Mouse (Mus musculus) heart, embryonic 12.5 days (tissue): ENCODE data around the gene 6430531B16Rik. TPM values are rescaled to one million over a fixed set of nuclear protein-coding genes. Genes with fewer than 3 reads are reported as not detected.

Experiments used
- ATAC-seq: fragments of 200-750 bp; cut with Nextera tagmentation; 2 replicates; pipeline ENCODE4 v1.8.0; 2017; ENCODE audit warnings: moderate TSS enrichment, moderate library complexity; ENCODE audit not compliant: insufficient number of reproducible peaks, low FRiP score
- H3K27ac ChIP-seq: fragments of 300-500 bp; sonication (generic); 2 replicates; pipeline ENCODE4 v1.5.1; 2016; ENCODE audit warnings: mild to moderate bottlenecking, moderate library complexity; ENCODE audit not compliant: poor library complexity, severe bottlenecking
- H3K27me3 ChIP-seq: fragments of 300-500 bp; sonication (generic); replicated peaks from 2 replicates; pipeline ENCODE4 v1.6.1; 2016; ENCODE audit warnings: mild to moderate bottlenecking, moderate library complexity
- H3K36me3 ChIP-seq: fragments of 300-500 bp; sonication (generic); 2 replicates; pipeline ENCODE4 v1.6.1; 2016; ENCODE audit warnings: mild to moderate bottlenecking, moderate library complexity
- H3K4me1 ChIP-seq: fragments of 300-500 bp; sonication (generic); replicated peaks from 2 replicates; pipeline ENCODE4 v1.6.1; 2016; ENCODE audit warnings: mild to moderate bottlenecking
- H3K4me2 ChIP-seq: fragments of 300-500 bp; sonication (generic); 2 replicates; pipeline ENCODE4 v1.6.1; 2016; ENCODE audit warnings: mild to moderate bottlenecking, moderate library complexity
- H3K4me3 ChIP-seq: fragments of 300-500 bp; sonication (generic); 2 replicates; pipeline ENCODE4 v1.5.1; 2016; ENCODE audit warnings: mild to moderate bottlenecking
- H3K9ac ChIP-seq: fragments of 300-500 bp; sonication (generic); 2 replicates; pipeline ENCODE4 v1.6.1; 2016; ENCODE audit warnings: mild to moderate bottlenecking, moderate library complexity
- H3K9me3 ChIP-seq: fragments of 300-500 bp; sonication (generic); replicated peaks from 2 replicates; pipeline ENCODE4 v1.6.1; 2016; ENCODE audit warnings: mild to moderate bottlenecking, moderate library complexity
- WGBS: fragments of 180-500 bp; shearing (Covaris S2); methylation state at CpG from one replicate; pipeline ENCODE4 v1.1.7; 2016; 5-methylcytosine and 5-hydroxymethylcytosine counted together
- polyA plus RNA-seq: library from polyadenylated mRNA; unstranded; fragments of >200 nt; fragmentation: Nextera tagmentation; extraction: Ambion mirVana; gene quantifications from 2 replicates; pipeline ENCODE4 v1.2.1, GENCODE M21; 2016

Gene 6430531B16Rik
- polyA plus RNA-seq, 1 experiment from 2014 or later: 0.27 TPM

- no peaks in the 10 kb centered on the region for H3K9me3 ChIP-seq
- peaks cover 6% of the 10 kb centered on the region; the same call in 1 of the 2 replicates for H3K4me1 ChIP-seq
- no peak for ATAC-seq
- no peaks in the 10 kb centered on the region for H3K36me3 ChIP-seq
- H3K4me3 ChIP-seq: no peak overlapping the region
- H3K27me3 ChIP-seq: peaks cover 47% of the 10 kb centered on the region
- 58% methylated on average over 6 of the region's 6 CpGs for WGBS
- H3K4me2 ChIP-seq: peak overlapping the region; percentile 93; the same call in 1 of the 2 replicates
- no peak overlapping the region for H3K9ac ChIP-seq
- H3K27ac ChIP-seq: no peak overlapping the region
Observed at GRCm38 (mm10) chr7:139951991-139952633, 26.4 kb downstream of the 6430531B16Rik start.

DNA sequence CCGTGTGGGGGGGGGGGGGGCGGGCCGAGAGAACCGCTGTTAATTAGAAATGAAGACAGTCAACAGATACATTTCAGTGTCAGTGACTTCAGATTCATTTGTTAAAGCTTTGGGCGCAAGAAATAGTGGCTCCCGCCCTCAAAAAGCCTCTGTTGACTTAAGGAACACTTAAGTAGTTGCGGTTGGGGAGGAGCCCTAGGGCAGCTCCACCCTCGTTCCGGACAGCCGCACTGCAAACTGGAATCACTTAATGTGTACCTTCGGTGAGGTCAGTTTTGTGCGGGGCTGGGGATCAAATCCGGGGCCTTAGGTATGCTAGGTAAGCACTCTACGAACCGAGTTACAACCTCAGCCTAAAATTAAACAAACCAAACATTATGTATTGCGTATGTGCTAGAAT is 27.5 kb downstream of the 6430531B16Rik start:
- ATAC-seq: no peak
- peak overlapping the region; percentile 93 for H3K4me2 ChIP-seq
- H3K27me3 ChIP-seq: peaks cover 49% of the 10 kb centered on the region
- no peaks in the 10 kb centered on the region for H3K9me3 ChIP-seq
- H3K4me1 ChIP-seq: peaks cover 6% of the 10 kb centered on the region; the same call in 1 of the 2 replicates
- H3K4me3 ChIP-seq: peak overlapping the region; percentile 65
- peak overlapping the region; percentile 46; the same call in 1 of the 2 replicates for H3K27ac ChIP-seq
- peak overlapping the region; percentile 72 for H3K9ac ChIP-seq
- 4% methylated on average over 16 of the region's 16 CpGs for WGBS
- no peaks in the 10 kb centered on the region for H3K36me3 ChIP-seq

DNA sequence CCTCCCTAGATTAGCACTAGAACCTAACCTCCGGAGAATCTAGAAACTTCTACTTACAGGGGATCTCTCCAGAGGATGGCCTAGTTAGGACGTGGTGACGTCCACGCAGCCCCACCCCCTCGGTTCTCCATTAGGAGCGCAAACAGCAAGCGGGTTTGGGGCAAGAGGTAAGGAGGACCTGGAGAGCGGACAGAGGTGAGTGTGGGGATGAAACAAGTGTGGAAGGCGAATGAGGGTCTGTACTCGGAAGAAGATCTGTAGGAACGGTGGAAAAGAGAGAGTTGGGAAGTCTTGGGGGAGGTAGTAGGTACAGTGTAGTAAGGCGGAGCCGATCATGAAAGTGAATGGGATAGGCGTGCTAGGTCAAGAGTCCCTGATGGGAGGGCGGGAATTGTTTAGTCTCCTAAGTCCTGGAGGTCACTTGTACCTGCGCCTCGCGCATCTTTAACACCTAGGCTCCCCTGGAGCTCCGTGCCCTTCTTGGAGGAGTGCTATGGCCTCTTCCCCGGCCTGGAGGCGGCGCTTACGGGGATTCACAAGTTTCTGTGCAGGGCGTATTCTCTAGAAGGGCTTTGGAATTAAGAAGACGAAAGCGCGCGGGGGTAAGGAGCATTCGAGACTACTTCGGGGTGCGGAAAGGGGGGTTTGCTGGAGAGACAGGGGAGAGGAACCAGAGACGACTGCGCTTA is 28.1 kb downstream of the 6430531B16Rik start:
- Histone ChIP-seq H3K36me3 (no peaks in the 10 kb centered on the region), H3K4me3 (peak overlapping the region; percentile 65), H3K9me3 (no peaks in the 10 kb centered on the region), H3K27ac (peak overlapping the region; percentile 46; the same call in 1 of the 2 replicates), H3K27me3 (peaks cover 49% of the 10 kb centered on the region), H3K4me2 (peak overlapping the region; percentile 93), H3K4me1 (peaks cover 6% of the 10 kb centered on the region; the same call in 1 of the 2 replicates), H3K9ac (peak overlapping the region; percentile 72)
- WGBS: under 1% methylated on average over 33 of the region's 33 CpGs
- peak; percentile 78 for ATAC-seq

GRCm38 (mm10) chr7:139949893-139950282 is 28.7 kb downstream of the 6430531B16Rik start:
- Histone ChIP-seq H3K4me1 (peaks cover 6% of the 10 kb centered on the region; the same call in 1 of the 2 replicates), H3K4me3 (peak overlapping the region; percentile 65), H3K27me3 (peaks cover 49% of the 10 kb centered on the region), H3K4me2 (peak overlapping the region; percentile 93), H3K27ac (no peak overlapping the region), H3K36me3 (no peaks in the 10 kb centered on the region), H3K9ac (peak overlapping the region; percentile 72), H3K9me3 (no peaks in the 10 kb centered on the region)
- whole genome bisulfite sequencing: under 1% methylated on average over 15 of the region's 15 CpGs
- peak; percentile 73 for ATAC-seq

DNA sequence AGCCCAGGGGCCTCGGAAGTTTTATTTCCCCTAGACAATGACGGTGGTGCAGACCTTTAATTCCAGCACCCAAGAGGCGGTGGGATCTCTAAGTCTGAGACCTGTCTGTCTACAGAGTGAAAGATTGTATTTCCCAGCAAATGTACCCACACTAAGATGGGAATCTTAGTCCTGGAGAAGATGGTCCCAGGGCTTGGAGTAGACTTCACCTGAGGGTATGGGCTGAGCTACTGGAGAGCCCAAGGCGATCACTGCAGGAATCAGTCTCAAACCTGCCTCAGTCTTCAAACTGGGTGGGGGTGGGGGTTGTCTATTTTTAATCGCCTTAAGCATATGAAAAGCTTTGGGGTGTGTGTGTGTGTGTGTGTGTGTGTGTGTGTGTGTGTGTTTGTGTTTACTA is 32.5 kb downstream of the 6430531B16Rik start:
- no peak overlapping the region for H3K4me3 ChIP-seq
- H3K27ac ChIP-seq: no peak overlapping the region
- H3K9ac ChIP-seq: no peak overlapping the region
- WGBS: 26% methylated on average over 5 of the region's 5 CpGs
- H3K4me2 ChIP-seq: no peak overlapping the region
- peaks cover 15% of the 10 kb centered on the region for H3K4me1 ChIP-seq
- H3K27me3 ChIP-seq: peaks cover 80% of the 10 kb centered on the region
- no peaks in the 10 kb centered on the region for H3K9me3 ChIP-seq
- no peaks in the 10 kb centered on the region for H3K36me3 ChIP-seq
- ATAC-seq: no peak

DNA sequence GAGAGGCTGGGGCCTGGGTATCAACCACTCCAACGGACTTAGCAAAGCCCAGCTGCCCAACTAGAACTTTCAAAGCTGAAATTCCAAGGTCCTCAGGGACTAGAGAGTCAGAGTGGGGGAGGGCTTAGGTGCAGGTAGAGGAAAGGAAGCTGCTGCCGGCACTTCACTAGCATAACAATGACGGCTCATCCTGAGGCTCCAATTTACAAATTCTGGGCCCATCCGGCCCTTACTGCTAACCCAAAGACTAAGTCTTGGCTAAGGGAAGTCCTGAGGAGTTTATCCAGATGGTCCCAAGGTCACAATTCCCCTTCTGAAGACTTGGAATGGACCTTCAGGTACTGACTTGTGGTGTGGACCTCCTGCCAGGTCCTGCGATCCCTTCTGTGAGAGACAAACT is 33.0 kb downstream of the 6430531B16Rik start:
- no peak overlapping the region for H3K4me2 ChIP-seq
- 14% methylated on average over 5 of the region's 5 CpGs for WGBS
- H3K9me3 ChIP-seq: no peaks in the 10 kb centered on the region

GRCm38 (mm10) chr7:139944291-139945240 is 34.0 kb downstream of the 6430531B16Rik start:
- Histone ChIP-seq H3K27ac (no peak overlapping the region), H3K4me1 (peaks cover 13% of the 10 kb centered on the region), H3K9ac (peak overlapping the region; percentile 30; the same call in 1 of the 2 replicates), H3K4me2 (peak overlapping the region; percentile 65), H3K4me3 (peak overlapping the region; percentile 41), H3K36me3 (no peaks in the 10 kb centered on the region), H3K27me3 (peaks cover 94% of the 10 kb centered on the region), H3K9me3 (no peaks in the 10 kb centered on the region)
- 2% methylated on average over 68 of the region's 68 CpGs for WGBS
- no peak for ATAC-seq

More for the DNA sequence above, 33.0 kb downstream of the 6430531B16Rik start:
- Histone ChIP-seq H3K9ac (no peak overlapping the region), H3K27me3 (peaks cover 85% of the 10 kb centered on the region), H3K4me3 (no peak overlapping the region), H3K27ac (no peak overlapping the region), H3K4me1 (peaks cover 15% of the 10 kb centered on the region), H3K36me3 (no peaks in the 10 kb centered on the region)
- no peak for ATAC-seq

DNA sequence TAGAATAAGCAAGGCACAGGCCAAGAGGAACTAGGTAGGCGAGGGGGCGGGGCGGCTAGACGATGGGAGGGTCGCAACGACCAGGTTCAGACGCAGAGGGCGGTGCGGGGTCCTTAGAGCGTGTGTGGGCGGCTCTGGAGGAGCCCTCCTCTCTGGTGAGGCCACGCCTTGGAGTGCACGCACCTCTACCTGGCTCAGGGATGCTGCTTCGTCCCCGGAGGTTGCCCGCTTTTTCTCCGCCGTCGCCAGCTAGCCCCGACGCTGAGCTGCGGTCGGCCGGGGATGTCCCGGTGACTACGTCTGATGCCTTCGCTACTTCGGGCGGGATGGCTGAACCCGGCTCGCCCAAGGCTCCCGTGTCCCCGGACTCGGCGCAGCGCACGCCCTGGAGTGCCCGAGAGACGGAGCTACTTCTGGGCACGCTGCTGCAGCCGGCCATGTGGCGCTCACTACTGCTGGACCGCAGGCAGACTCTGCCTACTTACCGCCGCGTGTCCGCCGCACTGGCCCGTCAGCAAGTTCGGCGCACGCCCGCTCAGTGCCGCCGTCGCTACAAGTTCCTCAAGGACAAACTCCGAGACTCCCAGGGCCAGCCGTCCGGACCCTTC is 34.8 kb downstream of the 6430531B16Rik start, which contains the start of gene Utf1:
Gene Utf1 (plus strand): TSS at position 116 of the 608 bp plus-strand sequence.
- peak; percentile 51; the same call in 1 of the 2 replicates for ATAC-seq
- peak within 1 kb of the TSS; percentile 30; the same call in 1 of the 2 replicates for H3K9ac ChIP-seq
- WGBS: under 1% methylated on average over 59 of the region's 59 CpGs

DNA sequence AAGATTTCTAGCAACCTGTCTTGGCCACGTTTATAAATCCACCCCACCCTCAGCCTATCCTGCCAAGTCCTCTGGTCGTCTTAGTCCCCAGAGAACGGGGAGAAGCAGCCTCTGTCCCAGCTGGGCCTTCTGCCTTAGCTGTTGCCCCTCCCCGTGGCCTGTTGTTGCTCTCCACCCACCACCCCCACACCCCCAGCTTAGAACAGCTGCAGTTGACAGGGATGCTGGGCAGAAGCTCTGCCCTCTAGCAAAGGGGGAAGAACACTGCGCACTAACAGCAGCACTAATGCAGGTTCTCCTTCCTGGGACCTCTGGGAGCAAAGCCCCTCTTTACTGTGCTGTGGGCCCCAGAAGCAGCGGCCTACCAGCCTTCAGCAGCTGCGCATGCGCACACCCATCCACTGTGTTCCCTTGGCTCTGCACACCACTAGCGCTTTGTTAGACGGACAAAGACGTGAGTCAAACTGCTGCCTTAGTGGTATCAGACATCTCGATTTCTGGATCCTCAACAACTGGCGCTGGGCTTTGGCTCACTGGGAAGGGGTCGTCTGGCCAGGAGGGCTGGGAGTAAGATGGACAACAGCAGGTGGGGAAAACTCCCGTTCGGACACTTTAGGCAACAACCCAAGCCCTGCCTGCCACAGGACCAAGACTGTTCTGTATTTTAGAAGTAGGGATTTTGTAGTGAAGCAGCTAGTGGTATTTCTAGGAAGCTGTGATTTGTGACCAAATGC is 37.9 kb downstream of the 6430531B16Rik start:
- peaks cover 12% of the 10 kb centered on the region for H3K4me1 ChIP-seq
- no peaks in the 10 kb centered on the region for H3K9me3 ChIP-seq
- no peaks in the 10 kb centered on the region for H3K36me3 ChIP-seq
- no peak overlapping the region for H3K4me2 ChIP-seq
- 56% methylated on average over 16 of the region's 16 CpGs for WGBS
- H3K27ac ChIP-seq: no peak overlapping the region
- peaks cover 89% of the 10 kb centered on the region for H3K27me3 ChIP-seq
- H3K9ac ChIP-seq: no peak overlapping the region
- no peak for ATAC-seq
- H3K4me3 ChIP-seq: no peak overlapping the region

More for the DNA sequence above, 34.8 kb downstream of the 6430531B16Rik start, which contains the start of gene Utf1:
- no peak within 1 kb of the TSS for H3K27ac ChIP-seq
- H3K4me3 ChIP-seq: peak within 1 kb of the TSS; percentile 41
- H3K9me3 ChIP-seq: no peaks in the 10 kb centered on the region
- peaks cover 97% of the 10 kb centered on the region for H3K27me3 ChIP-seq
- H3K4me2 ChIP-seq: peak within 1 kb of the TSS; percentile 65
- peaks cover 12% of the 10 kb centered on the region for H3K4me1 ChIP-seq
- no peaks in the 10 kb centered on the region for H3K36me3 ChIP-seq

GRCm38 (mm10) chr7:139937810-139938209 is 40.7 kb downstream of the 6430531B16Rik start:
- H3K27ac ChIP-seq: no peak overlapping the region
- peaks cover 68% of the 10 kb centered on the region for H3K27me3 ChIP-seq
- WGBS: 53% methylated on average over 5 of the region's 5 CpGs
- no peaks in the 10 kb centered on the region for H3K4me1 ChIP-seq
- no peaks in the 10 kb centered on the region for H3K36me3 ChIP-seq
- no peak for ATAC-seq
- H3K9ac ChIP-seq: no peak overlapping the region
- H3K4me3 ChIP-seq: no peak overlapping the region
- H3K9me3 ChIP-seq: no peaks in the 10 kb centered on the region
- no peak overlapping the region for H3K4me2 ChIP-seq
